Mouse (Mus musculus): ENCODE measurements around the gene Crtc1.

Crtc1 gene

GRCm38 (mm10) chr8:70419879-70420643 is 19.3 kb downstream of the Crtc1 start:
- no peak for DNase-seq

- DNase-seq, result peak; percentile 62 to 86
Measured at GRCm38 (mm10) chr8:70418954-70419353, 20.4 kb downstream of the Crtc1 start.

- no peak for DNase-seq
Measured at GRCm38 (mm10) chr8:70417914-70418313, 21.5 kb downstream of the Crtc1 start.

- no peak for DNase-seq
Measured at GRCm38 (mm10) chr8:70416941-70417340, 22.4 kb downstream of the Crtc1 start.

GRCm38 (mm10) chr8:70415540-70416451 is 23.6 kb downstream of the Crtc1 start:
- peak in 1 of 2 experiments; percentile 57 for DNase-seq

GRCm38 (mm10) chr8:70414310-70414946 is 25.0 kb downstream of the Crtc1 start:
- DNase-seq, result no peak

GRCm38 (mm10) chr8:70410281-70410680 is 29.1 kb downstream of the Crtc1 start:
- no peak for DNase-seq

GRCm38 (mm10) chr8:70409455-70409871 is 29.9 kb downstream of the Crtc1 start:
- DNase-seq, result peak; percentile 54 to 78

GRCm38 (mm10) chr8:70409019-70409418 is 30.4 kb downstream of the Crtc1 start:
- DNase-seq, result no peak

- no peak for DNase-seq
Measured at GRCm38 (mm10) chr8:70408301-70408700, 31.1 kb downstream of the Crtc1 start.

GRCm38 (mm10) chr8:70406427-70407069 is 32.8 kb downstream of the Crtc1 start:
- peak in 1 of 2 experiments; percentile 54 for DNase-seq

GRCm38 (mm10) chr8:70405189-70405588 is 34.2 kb downstream of the Crtc1 start:
- DNase-seq, result no peak

- no peak for DNase-seq
Measured at GRCm38 (mm10) chr8:70404212-70404611, 35.2 kb downstream of the Crtc1 start.

- no peak for DNase-seq
Measured at GRCm38 (mm10) chr8:70397611-70398563, 41.5 kb downstream of the Crtc1 start.

GRCm38 (mm10) chr8:70396184-70396583 is 43.2 kb downstream of the Crtc1 start:
- no peak for DNase-seq

- no peak for DNase-seq
Measured at GRCm38 (mm10) chr8:70395649-70396048, 43.7 kb downstream of the Crtc1 start.

GRCm38 (mm10) chr8:70394269-70394998 is 44.9 kb downstream of the Crtc1 start:
- no peak for DNase-seq

GRCm38 (mm10) chr8:70393087-70393486 is 46.3 kb downstream of the Crtc1 start:
- no peak for DNase-seq

- no peak for DNase-seq
Measured at GRCm38 (mm10) chr8:70389678-70390077, 49.7 kb downstream of the Crtc1 start.

GRCm38 (mm10) chr8:70383287-70383686 is 56.1 kb downstream of the Crtc1 start:
- DNase-seq, result peak; percentile 67 to 81

GRCm38 (mm10) chr8:70380069-70380468 is 59.3 kb downstream of the Crtc1 start:
- no peak for DNase-seq

All from lung, postnatal 4 days (tissue).